Mouse (Mus musculus) hindbrain, embryonic 15.5 days (tissue): ENCODE measurements around the gene Mgst3. TPM values are rescaled to one million over a fixed set of nuclear protein-coding genes. Genes with fewer than 3 reads are reported as not detected.

ENCODE experiments used
- ATAC-seq: fragments of 200-750 bp; cut with Nextera tagmentation; 2 replicates; pipeline ENCODE4 v1.8.0; 2017; ENCODE audit warnings: low read depth, moderate number of reproducible peaks, moderate TSS enrichment; ENCODE audit not compliant: low FRiP score
- H3K27ac ChIP-seq: fragments of 300-500 bp; sonication (generic); replicated peaks from 2 replicates; pipeline ENCODE4 v1.5.1; 2015; ENCODE audit warnings: mild to moderate bottlenecking, inconsistent platforms
- H3K27me3 ChIP-seq: fragments of 300-500 bp; sonication (generic); 2 replicates; pipeline ENCODE4 v1.6.1; 2015; ENCODE audit warnings: control low read depth, inconsistent platforms
- H3K36me3 ChIP-seq: fragments of 300-500 bp; sonication (generic); 2 replicates; pipeline ENCODE4 v1.6.1; 2015; ENCODE audit warnings: control low read depth, inconsistent platforms
- H3K4me1 ChIP-seq: fragments of 300-500 bp; sonication (generic); replicated peaks from 2 replicates; pipeline ENCODE4 v1.6.1; 2015; ENCODE audit warnings: control low read depth, inconsistent platforms
- H3K4me2 ChIP-seq: fragments of 300-500 bp; sonication (generic); 2 replicates; pipeline ENCODE4 v1.6.1; 2015; ENCODE audit warnings: moderate library complexity, mild to moderate bottlenecking, inconsistent platforms
- H3K4me3 ChIP-seq: fragments of 300-500 bp; sonication (generic); 2 replicates; pipeline ENCODE4 v1.5.1; 2015; ENCODE audit warnings: mild to moderate bottlenecking, inconsistent platforms
- H3K9ac ChIP-seq: fragments of 300-500 bp; sonication (generic); 2 replicates; pipeline ENCODE4 v1.6.1; 2015; ENCODE audit warnings: inconsistent platforms
- H3K9me3 ChIP-seq: fragments of 300-500 bp; sonication (generic); 2 replicates; pipeline ENCODE4 v1.6.1; 2016; ENCODE audit warnings: control low read depth, inconsistent platforms
- WGBS: fragments of 180-500 bp; shearing (Covaris S2); methylation state at CpG from one replicate; pipeline ENCODE4 v1.1.7; 2015; 5-methylcytosine and 5-hydroxymethylcytosine counted together
- polyA plus RNA-seq: library from polyadenylated mRNA; unstranded; fragments of >200 nt; fragmentation: Nextera tagmentation; extraction: Ambion mirVana; gene quantifications from 2 replicates; pipeline ENCODE4 v1.2.1, GENCODE M21; 2015

The Mgst3 gene
- polyA plus RNA-seq = 172 and 178 TPM in 2 replicates

DNA sequence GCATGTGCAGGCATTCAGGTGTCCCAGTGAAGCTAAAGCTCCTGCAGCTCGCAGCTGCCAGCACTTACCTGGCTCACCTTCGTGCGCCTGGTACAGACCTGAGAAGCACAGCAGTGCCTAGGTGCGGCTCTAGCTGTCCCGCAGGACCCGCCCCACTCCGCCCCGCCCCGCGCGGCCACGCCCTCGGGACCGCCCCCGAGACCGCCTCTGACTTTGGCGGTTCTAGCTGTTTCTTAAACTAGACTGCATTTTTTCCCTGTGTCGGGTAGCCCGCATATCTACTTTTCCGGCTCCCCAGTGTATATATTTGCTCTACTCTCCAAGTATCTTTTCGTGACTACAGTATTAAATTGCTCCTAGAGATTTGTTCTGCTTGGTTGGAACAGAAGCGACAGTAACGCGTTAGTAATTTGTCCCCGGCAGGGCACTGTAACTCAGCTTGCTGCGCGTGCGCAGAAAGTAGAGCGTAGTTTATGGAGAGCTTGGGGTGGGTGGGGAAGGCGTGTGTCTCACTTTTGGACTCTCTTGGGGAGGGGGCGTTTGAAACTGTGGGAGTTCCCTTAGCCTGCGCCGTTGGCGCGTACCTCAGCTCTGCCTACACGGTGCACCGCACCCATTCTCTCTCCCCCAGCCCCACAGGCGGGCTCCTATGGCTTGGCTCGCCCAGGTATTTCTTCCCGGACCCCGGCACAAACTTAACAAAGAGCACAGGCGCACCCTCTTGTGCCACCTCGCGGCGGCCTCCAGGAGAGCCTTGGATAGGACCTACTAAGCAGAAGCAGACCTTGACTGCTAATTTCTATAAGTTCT, at the start of gene Mgst3:
Mgst3 (minus strand) TSS at position 159 of the 810 bp plus-strand sequence.
- Histone ChIP-seq H3K4me2 (peak within 1 kb of the TSS; percentile 71), H3K36me3 (no peaks in the 10 kb centered on the region), H3K27me3 (peaks cover 6% of the 10 kb centered on the region; the same call in 1 of the 2 replicates), H3K4me3 (peak within 1 kb of the TSS; percentile 72), H3K9ac (peak within 1 kb of the TSS; percentile 60), H3K4me1 (peaks cover 24% of the 10 kb centered on the region), H3K27ac (peak within 1 kb of the TSS; percentile 73), H3K9me3 (no peaks in the 10 kb centered on the region)
- WGBS = under 1% methylated on average over 45 of the region's 45 CpGs
- ATAC-seq = peak; percentile 96

DNA sequence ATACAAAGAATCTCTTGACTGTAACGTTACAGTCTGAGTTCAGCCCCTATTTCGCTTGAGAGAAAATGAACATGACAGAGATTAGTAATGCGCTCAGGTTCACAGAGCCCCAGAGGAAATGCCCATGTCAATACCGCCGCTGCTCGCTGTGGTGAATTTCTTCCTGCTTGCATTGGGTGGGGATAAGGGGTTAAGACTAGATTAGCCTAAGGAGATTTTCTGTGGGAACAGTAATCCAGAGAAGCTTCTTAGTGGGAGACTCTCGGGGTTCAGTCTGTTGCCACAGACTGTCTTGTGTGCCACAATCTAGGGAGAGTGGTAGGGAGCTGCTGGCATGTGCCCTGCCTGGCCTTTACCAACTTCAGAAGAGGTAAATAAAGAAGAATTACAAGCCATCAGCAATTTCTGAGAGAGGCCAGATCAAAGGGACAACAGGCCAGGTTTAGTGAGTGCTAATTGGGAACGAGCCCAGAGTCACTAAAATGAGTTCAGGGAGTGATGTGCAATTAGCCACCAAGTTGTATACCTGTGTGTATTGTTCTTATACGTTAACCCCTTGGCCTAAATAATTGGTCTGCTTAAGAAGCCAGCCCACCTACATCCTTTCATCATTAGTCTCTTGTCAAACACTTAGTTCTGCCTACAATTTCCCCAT, 44.7 kb upstream of the Mgst3 start:
- no peak overlapping the region for H3K4me2 ChIP-seq
- H3K27ac ChIP-seq = no peak overlapping the region
- no peak overlapping the region for H3K4me3 ChIP-seq
- H3K36me3 ChIP-seq = no peaks in the 10 kb centered on the region
- 71% methylated on average over 9 of the region's 9 CpGs for WGBS
- H3K9ac ChIP-seq = no peak overlapping the region
- H3K4me1 ChIP-seq = no peaks in the 10 kb centered on the region
- no peaks in the 10 kb centered on the region for H3K27me3 ChIP-seq
- ATAC-seq = no peak
- no peaks in the 10 kb centered on the region for H3K9me3 ChIP-seq

DNA sequence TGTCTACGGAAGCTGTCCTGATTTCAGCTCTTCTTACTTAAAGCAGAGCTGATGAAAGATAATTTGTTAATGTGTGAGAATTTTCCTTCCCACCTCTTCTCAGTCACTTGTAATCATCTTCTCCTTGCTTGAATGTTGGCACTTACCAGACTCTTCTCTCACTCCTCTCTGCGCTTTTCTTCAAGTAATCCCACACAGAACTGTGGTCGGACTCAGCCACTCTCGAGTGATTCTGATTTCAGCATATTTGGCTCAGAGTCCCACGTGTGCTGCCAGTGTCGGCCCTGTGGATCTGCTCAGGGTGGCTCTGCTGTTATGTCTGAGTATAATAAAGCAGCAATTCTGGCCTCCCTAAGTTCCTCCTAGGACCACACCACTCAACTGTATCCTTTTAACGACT, 43.5 kb upstream of the Mgst3 start:
- Histone ChIP-seq H3K9me3 (no peaks in the 10 kb centered on the region), H3K27ac (no peak overlapping the region), H3K4me1 (no peaks in the 10 kb centered on the region), H3K4me3 (no peak overlapping the region), H3K9ac (no peak overlapping the region), H3K36me3 (no peaks in the 10 kb centered on the region), H3K27me3 (no peaks in the 10 kb centered on the region), H3K4me2 (no peak overlapping the region)
- no peak for ATAC-seq
- 83% methylated on average over 7 of the region's 7 CpGs for WGBS

DNA sequence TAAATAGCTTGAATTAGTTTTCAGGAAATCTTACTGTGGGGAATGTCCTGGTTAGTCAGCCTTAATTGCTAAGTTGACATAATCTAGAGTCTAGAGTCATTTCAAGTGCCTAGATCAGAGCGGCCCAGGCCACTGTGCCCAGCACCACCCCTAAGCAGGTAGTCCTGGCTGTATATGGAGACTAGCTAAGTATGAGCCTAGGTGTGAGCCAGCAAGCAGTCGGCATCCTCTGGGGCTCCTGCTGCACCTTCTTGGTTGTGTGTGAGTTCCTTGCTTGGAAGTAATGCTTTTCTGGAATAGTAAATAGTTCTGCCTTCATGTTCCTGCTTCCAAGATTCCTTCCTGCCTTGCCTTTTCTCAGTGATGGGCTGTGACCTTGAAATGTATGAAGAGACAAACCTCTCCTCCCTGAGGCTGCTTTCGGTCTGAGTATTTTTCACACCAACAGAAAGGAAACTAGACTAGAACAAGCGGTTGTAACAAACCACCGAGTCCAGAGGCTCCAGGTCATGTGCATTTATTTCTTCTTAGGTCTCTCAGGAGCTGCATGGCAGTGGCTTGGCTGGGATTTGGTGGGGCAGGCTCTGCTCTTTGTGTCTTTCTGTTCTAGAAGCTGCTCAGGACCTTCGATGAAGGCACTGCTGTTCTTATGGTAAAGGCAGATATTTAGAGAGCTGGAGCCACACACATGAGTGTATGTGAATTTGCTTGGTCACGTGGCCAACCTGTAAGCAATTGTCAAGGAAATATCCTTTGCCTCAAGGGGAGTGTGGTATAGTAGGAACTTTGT, 42.7 kb upstream of the Mgst3 start:
- no peaks in the 10 kb centered on the region for H3K27me3 ChIP-seq
- no peaks in the 10 kb centered on the region for H3K4me1 ChIP-seq
- no peak for ATAC-seq
- no peak overlapping the region for H3K9ac ChIP-seq
- H3K4me3 ChIP-seq = no peak overlapping the region
- no peaks in the 10 kb centered on the region for H3K9me3 ChIP-seq
- no peaks in the 10 kb centered on the region for H3K36me3 ChIP-seq
- H3K27ac ChIP-seq = no peak overlapping the region
- H3K4me2 ChIP-seq = no peak overlapping the region
- 89% methylated on average over 7 of the region's 7 CpGs for WGBS

DNA sequence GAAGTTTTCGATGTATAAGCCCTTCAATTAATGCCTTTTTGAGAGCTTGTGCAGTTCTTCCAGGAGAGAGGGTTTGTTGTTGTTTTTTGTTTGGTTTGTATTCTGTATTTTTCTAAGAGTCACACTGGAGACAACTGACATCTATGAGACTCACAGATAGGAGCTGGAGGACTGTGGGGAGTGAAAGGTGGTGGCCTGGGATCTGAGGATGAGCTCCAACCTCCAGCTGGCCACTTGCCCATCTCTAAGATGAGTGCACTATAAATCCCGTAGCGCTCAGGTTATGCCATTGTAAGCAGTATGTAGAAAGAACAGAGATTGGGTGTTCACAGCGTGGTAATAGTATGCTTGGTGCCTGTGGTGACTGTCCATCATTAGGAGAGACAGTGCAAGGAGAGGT, 41.3 kb upstream of the Mgst3 start:
- Histone ChIP-seq H3K27me3 (0 out of 2 replicates have a peak, but pooled peaks cover 5% of the 10 kb centered on the region), H3K9ac (no peak overlapping the region), H3K4me2 (no peak overlapping the region), H3K4me3 (no peak overlapping the region), H3K4me1 (no peaks in the 10 kb centered on the region), H3K9me3 (no peaks in the 10 kb centered on the region), H3K27ac (no peak overlapping the region), H3K36me3 (no peaks in the 10 kb centered on the region)
- WGBS = 90% methylated on average over 4 of the region's 4 CpGs
- no peak for ATAC-seq

DNA sequence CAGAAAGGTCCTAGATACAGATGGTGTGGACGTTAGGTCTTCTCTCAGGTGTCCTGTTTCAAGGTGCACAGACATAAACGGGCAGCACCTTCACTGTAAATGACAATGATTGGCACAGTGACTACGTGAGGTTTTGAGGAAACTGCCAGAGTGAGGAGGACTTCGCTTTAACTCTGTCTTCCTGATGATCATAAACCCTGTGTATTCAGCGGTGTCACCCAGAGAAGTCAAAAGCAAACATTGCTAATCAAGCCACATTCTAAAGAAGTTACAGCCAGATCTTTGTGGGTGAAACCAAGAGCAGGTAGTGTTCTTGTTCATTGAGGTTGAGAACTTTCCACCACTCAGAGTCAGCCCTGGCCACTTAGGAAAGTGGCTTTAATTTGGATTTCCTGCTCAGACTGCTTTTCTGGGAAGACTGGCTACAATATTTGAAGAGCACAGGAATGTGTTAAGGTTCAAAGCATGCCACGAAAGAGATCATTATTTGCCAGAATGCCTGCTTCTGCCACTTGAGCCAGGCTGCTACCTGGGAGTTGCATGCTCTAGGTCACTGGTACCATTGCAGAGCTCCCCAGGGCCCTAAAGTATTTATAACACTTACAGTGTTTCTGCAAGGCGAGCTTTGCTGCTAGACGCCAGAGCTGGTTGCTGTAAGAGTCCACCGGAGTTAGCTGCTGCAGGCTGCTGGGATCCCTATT, 37.5 kb upstream of the Mgst3 start:
- Histone ChIP-seq H3K4me2 (no peak overlapping the region), H3K4me3 (no peak overlapping the region), H3K9ac (no peak overlapping the region), H3K27ac (no peak overlapping the region), H3K36me3 (no peaks in the 10 kb centered on the region), H3K27me3 (0 out of 2 replicates have a peak, but pooled peaks cover 5% of the 10 kb centered on the region), H3K4me1 (no peaks in the 10 kb centered on the region), H3K9me3 (no peaks in the 10 kb centered on the region)
- 71% methylated on average over 9 of the region's 9 CpGs for WGBS
- ATAC-seq = no peak

DNA sequence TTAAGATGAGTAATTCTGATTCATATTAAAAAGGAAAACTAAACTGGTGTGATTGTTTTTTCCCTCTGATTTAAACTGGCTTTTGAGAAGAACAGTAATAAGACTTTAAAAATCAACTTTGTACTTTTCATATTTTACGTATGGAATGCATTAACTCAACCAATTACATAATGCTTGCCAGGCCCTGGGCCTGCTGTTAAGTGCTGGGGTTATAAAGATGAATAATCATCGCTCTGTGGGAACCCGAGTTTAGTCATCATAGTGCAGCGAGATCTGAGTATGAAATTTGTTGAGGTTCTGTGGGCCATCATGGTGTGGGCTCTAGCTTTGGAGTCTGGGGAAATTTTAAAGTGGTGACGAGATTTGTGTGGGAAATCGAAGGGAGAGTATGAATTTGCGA, 33.0 kb upstream of the Mgst3 start:
- Histone ChIP-seq H3K9me3 (no peaks in the 10 kb centered on the region), H3K4me3 (no peak overlapping the region), H3K36me3 (no peaks in the 10 kb centered on the region), H3K27me3 (0 out of 2 replicates have a peak, but pooled peaks cover 5% of the 10 kb centered on the region), H3K4me1 (no peaks in the 10 kb centered on the region), H3K4me2 (no peak overlapping the region), H3K9ac (no peak overlapping the region), H3K27ac (no peak overlapping the region)
- 80% methylated on average over 7 of the region's 7 CpGs for WGBS
- ATAC-seq = no peak

DNA sequence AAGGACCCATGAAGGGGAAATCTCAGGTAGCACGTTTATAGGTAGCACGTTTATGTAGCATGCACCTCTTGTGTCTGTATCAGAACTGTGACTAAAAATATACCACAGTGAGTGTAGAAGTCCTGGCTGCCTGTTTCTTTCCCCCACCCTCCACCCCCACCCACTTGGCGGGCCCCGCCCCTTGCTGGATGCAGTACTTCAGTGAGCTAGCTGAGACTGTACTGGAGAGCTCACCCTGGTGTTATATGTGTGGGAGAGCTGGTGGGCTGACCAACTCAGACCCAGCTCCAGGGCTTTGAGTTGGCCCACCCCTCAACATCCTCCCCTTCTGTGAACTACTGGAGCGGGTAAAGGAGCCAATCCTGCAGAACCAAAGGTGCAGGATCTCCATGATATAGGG, 31.9 kb upstream of the Mgst3 start:
- Histone ChIP-seq H3K9me3 (no peaks in the 10 kb centered on the region), H3K36me3 (no peaks in the 10 kb centered on the region), H3K27ac (no peak overlapping the region), H3K4me2 (no peak overlapping the region), H3K9ac (no peak overlapping the region), H3K4me1 (no peaks in the 10 kb centered on the region), H3K4me3 (no peak overlapping the region), H3K27me3 (no peaks in the 10 kb centered on the region)
- 92% methylated on average over 5 of the region's 5 CpGs for WGBS
- ATAC-seq = no peak

DNA sequence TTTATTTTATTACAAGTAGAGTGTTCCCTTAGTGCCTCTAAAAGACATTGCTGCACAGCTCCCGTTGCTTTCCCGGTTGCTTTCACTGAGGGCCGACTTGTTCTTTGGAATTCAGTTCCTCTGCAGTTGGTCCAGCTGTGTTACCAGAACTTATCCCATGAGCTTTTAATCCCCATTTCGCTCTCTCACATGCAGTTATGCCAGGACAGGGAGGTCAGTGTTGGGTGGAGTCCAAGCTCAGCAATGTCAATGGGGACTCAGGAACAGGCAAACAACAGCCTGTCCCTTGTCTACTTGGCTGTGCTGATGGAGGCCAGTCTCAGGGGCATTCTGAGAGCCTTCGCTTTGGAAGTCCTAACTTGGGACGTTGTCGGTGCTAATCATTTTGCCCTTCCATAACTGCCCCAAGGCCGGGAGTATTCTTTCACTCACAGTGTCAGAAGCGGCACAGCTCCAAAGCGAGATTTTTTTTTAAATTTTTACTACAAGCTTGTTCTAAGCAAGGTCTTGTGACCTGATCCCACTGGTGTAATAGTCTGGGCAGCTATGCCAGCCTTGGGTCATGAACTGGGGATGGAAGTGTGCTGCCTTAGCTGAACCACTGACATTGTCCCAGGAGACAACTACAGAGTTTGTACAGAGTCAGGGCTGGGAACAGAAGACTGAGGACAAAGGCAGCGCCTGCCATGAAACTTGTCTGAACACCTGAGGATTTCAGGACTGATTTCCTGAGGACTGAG, 29.0 kb upstream of the Mgst3 start:
- Histone ChIP-seq H3K9ac (no peak overlapping the region), H3K27ac (no peak overlapping the region), H3K9me3 (no peaks in the 10 kb centered on the region), H3K4me1 (no peaks in the 10 kb centered on the region), H3K4me2 (no peak overlapping the region), H3K36me3 (no peaks in the 10 kb centered on the region), H3K27me3 (no peaks in the 10 kb centered on the region), H3K4me3 (no peak overlapping the region)
- no peak for ATAC-seq
- WGBS = 74% methylated on average over 11 of the region's 11 CpGs

DNA sequence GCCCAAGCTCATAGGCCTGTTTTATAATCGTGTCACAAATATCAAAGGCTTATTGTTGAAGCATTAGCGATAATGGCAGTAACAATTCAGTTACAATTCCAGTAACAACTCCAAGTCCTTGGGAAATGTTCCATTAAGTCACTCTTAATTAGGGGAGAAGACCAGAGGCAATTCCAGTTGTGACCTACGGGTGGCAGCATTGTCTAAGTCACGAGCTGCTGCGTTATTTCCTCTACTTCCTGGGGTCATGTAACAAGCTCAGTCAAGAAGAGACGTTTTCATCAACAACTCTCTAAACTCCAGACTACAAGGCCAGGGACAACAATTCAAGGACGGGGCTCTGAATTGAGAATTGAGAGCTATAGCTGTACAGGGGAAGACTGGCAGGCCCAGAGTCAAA, 21.2 kb upstream of the Mgst3 start:
- Histone ChIP-seq H3K36me3 (no peaks in the 10 kb centered on the region), H3K27me3 (no peaks in the 10 kb centered on the region), H3K27ac (no peak overlapping the region), H3K4me1 (no peaks in the 10 kb centered on the region), H3K4me3 (no peak overlapping the region), H3K4me2 (no peak overlapping the region), H3K9me3 (no peaks in the 10 kb centered on the region), H3K9ac (no peak overlapping the region)
- ATAC-seq = no peak
- 4% methylated on average over 7 of the region's 7 CpGs for WGBS
